Comparison of ENCODE assay signal across 18 mouse cellular contexts in the genomic region with DNA sequence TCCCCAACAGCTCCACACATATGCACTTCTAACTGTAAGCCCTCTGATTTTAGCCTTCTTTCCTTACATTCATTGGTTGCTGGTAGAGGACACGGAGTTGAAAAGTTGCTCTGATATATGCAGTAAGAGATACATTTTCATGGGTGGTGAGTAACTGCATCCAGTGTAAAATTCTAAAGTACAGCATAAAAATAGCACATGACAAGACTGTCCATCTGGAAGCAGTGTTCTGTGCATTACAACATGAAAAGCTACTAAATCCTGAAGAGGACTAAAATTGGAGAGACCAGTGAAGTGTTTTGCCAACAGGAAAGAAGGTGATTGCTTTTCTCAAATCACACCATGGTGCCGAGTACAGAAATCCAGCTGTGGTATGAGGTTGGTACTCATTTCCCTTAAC.
A peak's percentile ranks its signal among the peaks of the same experiment; 100 is the strongest.
DNase-seq lines count a peak whose midpoint lies in the region; ATAC-seq lines count a peak whose summit lies in the region.
"Had no signal": no experiment of that assay in that cellular context is flagged by ENCODE, and none has a peak within 500 bp of the region (broad histone marks: within the 10 kb centered on the region; RNA-seq: fewer than 3 reads in every experiment).

No protein-coding gene starts in this region.

- H3K4me1 ChIP-seq in heart, embryonic 12.5 days (replicated peaks) = no peaks in the 10 kb centered on the region
- H3K4me1 ChIP-seq: embryonic facial prominence, embryonic 10.5 days; embryonic facial prominence, embryonic 12.5 days; forebrain, embryonic 13.5 days; forebrain, embryonic 15.5 days had no signal

- no peak overlapping the region for H3K4me2 ChIP-seq in heart, embryonic 12.5 days
- H3K4me2 ChIP-seq: embryonic facial prominence, embryonic 12.5 days; forebrain, embryonic 13.5 days; forebrain, embryonic 15.5 days had no signal

- peak; percentile 20 for DNase-seq in right cerebral cortex, adult 18-20 months
- DNase-seq in right cerebral cortex, postnatal 10 days (ENCODE audit: low spot score in 2 of 2) = no peak
- DNase-seq in forelimb bud, embryonic 11.5 days (ENCODE audit: low read depth, low spot score) = peak; percentile 16
- no peak for DNase-seq in urinary bladder, adult 2 months (ENCODE audit: low spot score)
- DNase-seq: adrenal gland, adult 2 months; adrenal gland, postnatal 10 days; adrenal gland, postnatal 25 days; cerebellum, adult 11-12 months; cerebellum, adult 2 months; cerebellum, adult 9-10 months; cerebellum, postnatal 10 days; cerebellum, postnatal 25 days; forebrain, postnatal 0 days had no signal

- no peaks in the 10 kb centered on the region for H3K36me3 ChIP-seq in heart, embryonic 12.5 days
- H3K36me3 ChIP-seq: embryonic facial prominence, embryonic 10.5 days; embryonic facial prominence, embryonic 12.5 days; forebrain, embryonic 15.5 days had no signal

- H3K27me3 ChIP-seq in heart, embryonic 12.5 days (replicated peaks) = no peaks in the 10 kb centered on the region
- H3K27me3 ChIP-seq: embryonic facial prominence, embryonic 12.5 days; forebrain, embryonic 13.5 days; forebrain, embryonic 15.5 days had no signal

- H3K9ac ChIP-seq in heart, embryonic 12.5 days = no peak overlapping the region
- H3K9ac ChIP-seq: embryonic facial prominence, embryonic 12.5 days; forebrain, embryonic 13.5 days; forebrain, embryonic 15.5 days; forebrain, postnatal 0 days had no signal

- no peak overlapping the region for H3K4me3 ChIP-seq in heart, embryonic 12.5 days
- H3K4me3 ChIP-seq: embryonic facial prominence, embryonic 10.5 days; embryonic facial prominence, embryonic 12.5 days; forebrain, embryonic 13.5 days; forebrain, embryonic 15.5 days had no signal

- no peaks in the 10 kb centered on the region for H3K9me3 ChIP-seq in heart, embryonic 12.5 days (replicated peaks)
- H3K9me3 ChIP-seq: embryonic facial prominence, embryonic 10.5 days; embryonic facial prominence, embryonic 12.5 days; forebrain, embryonic 13.5 days; forebrain, embryonic 15.5 days had no signal

- ATAC-seq in heart, embryonic 12.5 days (ENCODE audit: insufficient number of reproducible peaks, low FRiP score) = no peak
- ATAC-seq: forebrain, embryonic 13.5 days; forebrain, embryonic 15.5 days; forebrain, postnatal 0 days had no signal

- H3K27ac ChIP-seq in heart, embryonic 12.5 days (ENCODE audit: poor library complexity, severe bottlenecking) = no peak overlapping the region
- H3K27ac ChIP-seq: embryonic facial prominence, embryonic 10.5 days; embryonic facial prominence, embryonic 12.5 days; forebrain, embryonic 13.5 days; forebrain, embryonic 15.5 days had no signal

- 77% methylated on average over 2 of the region's 2 CpGs for WGBS in heart, embryonic 12.5 days

Comparison
In these comparisons a context has a peak if more than half of its experiments do, and no peak if none do; other contexts are left out.
1. DNase-seq: peak in right cerebral cortex, adult 18-20 months (single experiment) and forelimb bud, embryonic 11.5 days (single experiment); none in right cerebral cortex, postnatal 10 days (0 of 2) and urinary bladder, adult 2 months (single experiment).